Mouse (Mus musculus): ENCODE data around the gene Tns4. TPM values are rescaled to one million over a fixed set of nuclear protein-coding genes. Genes with fewer than 3 reads are reported as not detected.
A peak's percentile ranks its signal among the peaks of the same experiment; 100 is the strongest.

Tns4 gene
- polyA plus RNA-seq, 1 experiment from 2014 or later = 0.08 TPM

- Histone ChIP-seq H3K9me3 (replicated peaks) (no peaks in the 10 kb centered on the region), H3K4me2 (peak within 1 kb of the TSS; percentile 69), H3K4me3 (peak within 1 kb of the TSS; percentile 75), H3K9ac (peak within 1 kb of the TSS; percentile 67), H3K27ac (peak within 1 kb of the TSS; percentile 73), H3K36me3 (peaks cover 26% of the 10 kb centered on the region), H3K4me1 (replicated peaks) (peaks cover 27% of the 10 kb centered on the region), H3K27me3 (no peaks in the 10 kb centered on the region)
- ATAC-seq (replicated peaks; ENCODE audit: insufficient number of reproducible peaks, insufficient read depth, low FRiP score, low read depth) = peak; percentile 92
- under 1% methylated on average over 54 of the region's 54 CpGs for WGBS
Measured at GRCm38 (mm10) chr11:99023500-99024467, 65.3 kb downstream of the Tns4 start, which contains the start of gene Top2a. Gene Top2a, minus strand, starts transcription at chr11:99024189.

- 3% methylated on average over 4 of the region's 4 CpGs for WGBS
- H3K9me3 ChIP-seq (replicated peaks) = no peaks in the 10 kb centered on the region
- H3K4me3 ChIP-seq = peak overlapping the region; percentile 75
- H3K27ac ChIP-seq = no peak overlapping the region
- H3K4me1 ChIP-seq (replicated peaks) = peaks cover 27% of the 10 kb centered on the region
- H3K4me2 ChIP-seq = peak overlapping the region; percentile 69
- H3K9ac ChIP-seq = peak overlapping the region; percentile 67
- no peak for ATAC-seq (replicated peaks; ENCODE audit: insufficient number of reproducible peaks, insufficient read depth, low FRiP score, low read depth)
- no peaks in the 10 kb centered on the region for H3K27me3 ChIP-seq
- H3K36me3 ChIP-seq = peaks cover 32% of the 10 kb centered on the region
Measured at GRCm38 (mm10) chr11:99023094-99023493, 66.0 kb downstream of the Tns4 start.

GRCm38 (mm10) chr11:99022384-99022933, 66.6 kb downstream of the Tns4 start:
- Histone ChIP-seq H3K4me1 (replicated peaks) (peaks cover 27% of the 10 kb centered on the region), H3K4me2 (peak overlapping the region; percentile 69), H3K27me3 (no peaks in the 10 kb centered on the region), H3K4me3 (peak overlapping the region; percentile 75), H3K27ac (no peak overlapping the region), H3K36me3 (peaks cover 39% of the 10 kb centered on the region), H3K9ac (peak overlapping the region; percentile 67; the same call in 1 of the 2 replicates), H3K9me3 (replicated peaks) (no peaks in the 10 kb centered on the region)
- no peak for ATAC-seq (replicated peaks; ENCODE audit: insufficient number of reproducible peaks, insufficient read depth, low FRiP score, low read depth)
- 78% methylated on average over 5 of the region's 5 CpGs for WGBS

- H3K36me3 ChIP-seq = peaks cover 63% of the 10 kb centered on the region
- H3K4me2 ChIP-seq = no peak overlapping the region
- H3K9ac ChIP-seq = no peak overlapping the region
- no peak for ATAC-seq (replicated peaks; ENCODE audit: insufficient number of reproducible peaks, insufficient read depth, low FRiP score, low read depth)
- H3K9me3 ChIP-seq (replicated peaks) = no peaks in the 10 kb centered on the region
- no peak overlapping the region for H3K27ac ChIP-seq
- H3K27me3 ChIP-seq = no peaks in the 10 kb centered on the region
- H3K4me3 ChIP-seq = no peak overlapping the region
- peaks cover 26% of the 10 kb centered on the region for H3K4me1 ChIP-seq (replicated peaks)
- WGBS = 92% methylated on average over 6 of the region's 6 CpGs
Measured at GRCm38 (mm10) chr11:99019844-99020243, 69.3 kb downstream of the Tns4 start.

Other genes with a start within 250 kb of the Tns4 start
- 2.2 and 2.8 TPM in 2 replicates for gene Wipf2, start 225.7 kb downstream of the Tns4 start, polyA plus RNA-seq (2015; fragmentation: Nextera tagmentation; extraction: Ambion mirVana)
- 14.2 and 20.4 TPM in 2 replicates for gene Cdc6, start 181.5 kb downstream of the Tns4 start, polyA plus RNA-seq (2015; fragmentation: Nextera tagmentation; extraction: Ambion mirVana)
- 26.2 and 31.0 TPM in 2 replicates for gene Rara, start 161.5 kb downstream of the Tns4 start, polyA plus RNA-seq (2015; fragmentation: Nextera tagmentation; extraction: Ambion mirVana)
- 3.6 and 4.4 TPM in 2 replicates for gene Gjd3, start 106.3 kb downstream of the Tns4 start, polyA plus RNA-seq (2015; fragmentation: Nextera tagmentation; extraction: Ambion mirVana)
- gene Top2a, start 65.1 kb downstream of the Tns4 start, polyA plus RNA-seq (2015; fragmentation: Nextera tagmentation; extraction: Ambion mirVana) = 149 and 159 TPM in 2 replicates
- 344 and 469 TPM in 2 replicates for gene Igfbp4, start 48.1 kb downstream of the Tns4 start, polyA plus RNA-seq (2015; fragmentation: Nextera tagmentation; extraction: Ambion mirVana)
- gene Ccr7, start 65.8 kb upstream of the Tns4 start, polyA plus RNA-seq (2015; fragmentation: Nextera tagmentation; extraction: Ambion mirVana) = 0.34 and 0.67 TPM in 2 replicates
- 136 and 143 TPM in 2 replicates for gene Smarce1, start 141.7 kb upstream of the Tns4 start, polyA plus RNA-seq (2015; fragmentation: Nextera tagmentation; extraction: Ambion mirVana)
- 2.1 and 3.1 TPM in 2 replicates for gene Krt222, start 154.8 kb upstream of the Tns4 start, polyA plus RNA-seq (2015; fragmentation: Nextera tagmentation; extraction: Ambion mirVana)
- not detected in 2 replicates for gene Krt24, start 196.0 kb upstream of the Tns4 start, polyA plus RNA-seq (2015; fragmentation: Nextera tagmentation; extraction: Ambion mirVana)
- gene Krt25, start 233.6 kb upstream of the Tns4 start, polyA plus RNA-seq (2015; fragmentation: Nextera tagmentation; extraction: Ambion mirVana) = not detected in 2 replicates
- not detected in 2 replicates for gene Krt26, start 248.7 kb upstream of the Tns4 start, polyA plus RNA-seq (2015; fragmentation: Nextera tagmentation; extraction: Ambion mirVana)